Mouse (Mus musculus) spleen, adult 2 months (tissue): Measurements from ENCODE around the gene Gm5426. TPM values are rescaled to one million over a fixed set of nuclear protein-coding genes. Genes with fewer than 3 reads are reported as not detected.
"Not testable (repeated sequence)": the region's sequence is repeated elsewhere in the genome, so short reads cannot be mapped to it uniquely, and the experiment has no call there.

ENCODE experiments used
- DNase-seq, 2 experiments: peaks; one replicate each; pipeline versions ENCODE4 v3.0.0 to v3.0.0-alpha.2; 2012 to 2021; ENCODE audit warnings: low spot score in 2 of 2, low read depth in 1 of 2
- H3K27ac ChIP-seq: fragments of 200-500 bp; 2 replicates; pipeline ENCODE4 v1.5.1; 2012; ENCODE audit warnings: low read length, inconsistent platforms; ENCODE audit not compliant: insufficient read depth
- H3K27me3 ChIP-seq: fragments of 200-500 bp; 2 replicates; pipeline ENCODE4 v1.6.1; 2012; ENCODE audit warnings: mild to moderate bottlenecking, moderate library complexity, low read length, inconsistent platforms; ENCODE audit not compliant: control insufficient read depth, insufficient read depth
- H3K36me3 ChIP-seq: fragments of 200-500 bp; 2 replicates; pipeline ENCODE4 v1.6.1; 2012; ENCODE audit warnings: mild to moderate bottlenecking, low read length, inconsistent platforms; ENCODE audit not compliant: control insufficient read depth, insufficient read depth
- H3K4me1 ChIP-seq: fragments of 200-500 bp; 2 replicates; pipeline ENCODE4 v1.6.1; 2011; ENCODE audit warnings: inconsistent platforms; ENCODE audit not compliant: control insufficient read depth, insufficient read depth, insufficient read length
- H3K4me3 ChIP-seq: fragments of 200-500 bp; 2 replicates; pipeline ENCODE4 v1.5.1; 2011; ENCODE audit warnings: mild to moderate bottlenecking, inconsistent platforms; ENCODE audit not compliant: insufficient read depth, insufficient read length; ENCODE audit errors: extremely low read depth
- CTCF ChIP-seq: fragments of 200-500 bp; IDR thresholded peaks from 2 replicates; pipeline ENCODE4 v1.5.1; 2011; ENCODE audit warnings: mild to moderate bottlenecking, inconsistent platforms; ENCODE audit not compliant: insufficient read depth, insufficient read length, insufficient replicate concordance; ENCODE audit errors: extremely low read depth
- POLR2A ChIP-seq: fragments of 200-500 bp; IDR thresholded peaks from 2 replicates; pipeline ENCODE4 v1.6.1; 2011; ENCODE audit warnings: low read depth, low read length, inconsistent platforms
- WGBS: fragments of 180-500 bp; shearing (Covaris S2); methylation state at CpG from one replicate; pipeline ENCODE4 v1.1.7; 2018; 5-methylcytosine and 5-hydroxymethylcytosine counted together
- polyA plus RNA-seq: library from polyadenylated mRNA; depleted of rRNA; stranded (reverse); fragments of >200 nt; gene quantifications from 2 replicates; pipeline ENCODE4 v1.2.3, GENCODE M21; 2012

The Gm5426 gene
- polyA plus RNA-seq, 1 experiment = not detected

DNA sequence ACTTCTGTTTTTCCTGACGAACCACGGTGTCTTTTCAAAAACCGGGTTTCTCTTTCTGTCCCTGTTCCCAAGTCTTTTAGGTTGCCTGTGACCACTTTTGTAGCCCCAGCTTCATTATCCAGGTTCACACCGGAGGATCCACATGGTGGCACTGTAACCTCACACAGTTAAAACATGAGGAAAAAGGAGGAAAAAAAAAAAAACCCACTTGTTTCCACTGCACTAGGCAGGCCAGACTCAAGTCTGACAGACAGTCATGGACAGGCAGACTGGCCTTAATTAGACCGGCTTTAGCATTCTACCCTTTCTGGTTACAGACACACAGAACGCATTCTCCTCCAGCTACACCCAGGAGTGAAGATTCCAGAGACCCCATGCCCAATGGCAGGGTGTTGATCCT, 4.2 kb upstream of the Gm5426 start:
- Histone ChIP-seq H3K4me3 (no peak overlapping the region), H3K36me3 (no peaks in the 10 kb centered on the region), H3K4me1 (peaks cover 13% of the 10 kb centered on the region; the same call in 1 of the 2 replicates), H3K27ac (no peak overlapping the region), H3K27me3 (no peaks in the 10 kb centered on the region)
- WGBS = 34% methylated on average over 6 of the region's 6 CpGs
- no peak for TF ChIP-seq CTCF
- no peak for TF ChIP-seq POLR2A
- peak; percentile 23 to 42 for DNase-seq

DNA sequence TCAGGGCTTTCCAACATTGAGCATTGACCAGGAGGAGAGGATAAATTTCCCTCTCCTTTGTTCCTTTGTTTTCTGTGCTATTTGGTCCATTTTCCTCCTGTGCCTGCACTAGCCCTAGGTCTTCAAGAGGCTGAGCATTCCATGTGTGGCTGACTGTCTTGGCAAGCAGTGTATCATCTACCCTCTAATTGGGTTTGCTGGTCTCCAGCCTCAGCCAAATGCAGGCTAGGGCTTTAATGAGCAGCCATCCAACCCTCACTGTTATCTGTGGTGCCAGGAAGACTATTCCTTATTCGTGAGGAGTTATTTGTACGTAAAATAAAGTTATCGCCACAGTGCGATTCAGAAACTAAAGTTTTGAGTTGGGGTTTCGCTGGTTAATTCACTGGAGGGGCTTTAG, 2.2 kb downstream of the Gm5426 start:
- no peak overlapping the region for H3K27ac ChIP-seq
- H3K36me3 ChIP-seq = no peaks in the 10 kb centered on the region
- 96% methylated on average over 5 of the region's 5 CpGs for WGBS
- H3K27me3 ChIP-seq = no peaks in the 10 kb centered on the region
- H3K4me3 ChIP-seq = no peak overlapping the region
- no peak for TF ChIP-seq POLR2A
- no peak for DNase-seq
- no peaks in the 10 kb centered on the region for H3K4me1 ChIP-seq

DNA sequence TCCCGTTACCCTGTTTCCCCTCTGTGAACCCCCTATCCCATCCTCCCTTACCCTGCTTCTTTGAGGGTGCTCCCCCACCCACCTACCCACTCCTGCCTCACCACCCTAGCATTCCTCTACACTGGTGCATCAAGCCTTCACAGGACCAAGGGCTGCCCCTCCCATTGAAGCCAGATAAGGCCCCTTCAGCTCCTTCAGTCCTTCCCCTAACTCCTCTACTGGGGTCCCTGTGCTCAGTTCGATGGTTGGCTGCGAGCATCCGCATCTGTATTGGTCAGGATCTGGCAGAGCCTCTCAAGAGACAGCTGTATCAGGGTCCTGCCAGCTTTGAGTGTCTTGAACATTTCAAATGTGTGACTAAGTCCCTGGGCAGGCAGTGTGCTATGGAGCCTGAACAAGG, 2.9 kb downstream of the Gm5426 start:
- H3K36me3 ChIP-seq, H3K27me3 ChIP-seq, H3K4me1 ChIP-seq, H3K4me3 ChIP-seq, DNase-seq, H3K27ac ChIP-seq: not testable (repeated sequence)
- WGBS = 85% methylated on average over 4 of the region's 4 CpGs

GRCm38 (mm10) chr10:96146578-96146977, 10.2 kb downstream of the Gm5426 start:
- H3K4me1 ChIP-seq = no peaks in the 10 kb centered on the region
- H3K27me3 ChIP-seq = no peaks in the 10 kb centered on the region
- 84% methylated on average over 5 of the region's 5 CpGs for WGBS
- DNase-seq = no peak
- H3K4me3 ChIP-seq = no peak overlapping the region
- no peaks in the 10 kb centered on the region for H3K36me3 ChIP-seq
- TF ChIP-seq CTCF (no peak), POLR2A (no peak)
- no peak overlapping the region for H3K27ac ChIP-seq

DNA sequence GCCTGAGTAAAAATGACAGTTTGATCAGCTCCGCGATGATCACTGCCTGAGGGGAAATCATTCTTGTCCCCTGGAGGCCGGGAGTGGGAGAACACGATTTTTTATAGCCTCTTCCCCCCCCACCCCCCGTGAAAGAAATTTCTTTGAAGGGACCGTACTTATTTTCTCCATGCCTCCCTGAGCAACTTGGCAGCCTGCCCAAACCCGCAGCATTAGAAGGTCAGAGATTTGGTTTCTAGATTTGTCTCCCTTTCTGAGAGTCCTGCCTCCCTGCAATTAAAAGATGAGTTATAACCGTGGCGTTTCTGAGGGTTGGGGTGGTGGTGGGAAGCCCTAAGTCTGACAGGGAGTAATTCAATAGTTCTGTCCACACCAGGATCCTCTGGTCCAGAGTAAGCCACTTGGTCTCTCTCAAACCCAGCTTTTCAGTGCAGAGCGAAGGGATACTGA, 11.9 kb downstream of the Gm5426 start:
- no peaks in the 10 kb centered on the region for H3K27me3 ChIP-seq
- no peaks in the 10 kb centered on the region for H3K36me3 ChIP-seq
- TF ChIP-seq CTCF (no peak), POLR2A (no peak)
- no peaks in the 10 kb centered on the region for H3K4me1 ChIP-seq
- H3K4me3 ChIP-seq = no peak overlapping the region
- peak in 1 of 2 experiments; percentile 16 for DNase-seq
- WGBS = 37% methylated on average over 10 of the region's 10 CpGs
- H3K27ac ChIP-seq = no peak overlapping the region

GRCm38 (mm10) chr10:96150401-96151116, 14.2 kb downstream of the Gm5426 start:
- H3K4me1 ChIP-seq = no peaks in the 10 kb centered on the region
- H3K36me3 ChIP-seq = no peaks in the 10 kb centered on the region
- no peak overlapping the region for H3K27ac ChIP-seq
- 54% methylated on average over 12 of the region's 12 CpGs for WGBS
- H3K4me3 ChIP-seq = no peak overlapping the region
- TF ChIP-seq CTCF = no peak
- no peak for TF ChIP-seq POLR2A
- no peaks in the 10 kb centered on the region for H3K27me3 ChIP-seq
- no peak for DNase-seq

- H3K27me3 ChIP-seq = no peaks in the 10 kb centered on the region
- 83% methylated on average over 5 of the region's 5 CpGs for whole genome bisulfite sequencing
- H3K27ac ChIP-seq = no peak overlapping the region
- no peak for TF ChIP-seq POLR2A
- no peak for TF ChIP-seq CTCF
- DNase-seq = no peak
- no peak overlapping the region for H3K4me3 ChIP-seq
- H3K36me3 ChIP-seq = no peaks in the 10 kb centered on the region
- H3K4me1 ChIP-seq = no peaks in the 10 kb centered on the region
Measured at GRCm38 (mm10) chr10:96153315-96153714, 16.9 kb downstream of the Gm5426 start.
